Comparison of ENCODE assay signal across 27 mouse cellular contexts in the genomic region with DNA sequence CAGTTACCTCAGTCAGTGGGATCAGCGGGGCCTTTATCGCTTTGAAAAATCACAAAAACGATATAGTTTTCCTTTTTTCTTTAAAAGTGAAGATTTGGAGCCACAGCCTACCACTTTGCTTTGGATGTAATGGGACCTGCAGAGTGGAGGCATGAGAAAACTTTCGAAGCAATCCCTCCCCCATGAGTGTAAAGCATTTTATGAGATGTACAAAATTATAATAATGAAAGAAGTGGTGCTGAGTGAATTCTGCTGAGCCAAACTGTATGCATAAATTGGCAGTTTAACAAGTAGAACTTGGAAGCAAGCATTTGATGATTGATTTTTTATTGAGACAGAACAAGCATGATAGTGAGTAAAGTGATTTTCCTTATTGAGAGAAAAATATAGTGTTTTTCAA.
"Had no signal": no experiment of that assay in that cellular context is flagged by ENCODE, and none has a peak within 500 bp of the region (broad histone marks: within the 10 kb centered on the region; RNA-seq: fewer than 3 reads in every experiment).

No protein-coding gene starts in this region.

- H3K9ac ChIP-seq: heart, embryonic 13.5 days; heart, embryonic 15.5 days; hindbrain, embryonic 12.5 days; hindbrain, embryonic 15.5 days; kidney, embryonic 15.5 days; limb, embryonic 13.5 days; limb, embryonic 15.5 days; liver, embryonic 12.5 days; liver, embryonic 14.5 days had no signal

- H3K9me3 ChIP-seq: heart, embryonic 13.5 days; heart, embryonic 15.5 days; hindbrain, embryonic 12.5 days; hindbrain, embryonic 15.5 days; kidney, embryonic 15.5 days; limb, embryonic 13.5 days; limb, embryonic 15.5 days; liver, embryonic 12.5 days had no signal

- H3K4me2 ChIP-seq: heart, embryonic 11.5 days; heart, embryonic 13.5 days; heart, embryonic 15.5 days; hindbrain, embryonic 12.5 days; hindbrain, embryonic 15.5 days; kidney, embryonic 15.5 days; limb, embryonic 13.5 days; limb, embryonic 15.5 days; liver, embryonic 12.5 days had no signal

- ATAC-seq: hindbrain, postnatal 0 days; intestine, embryonic 16.5 days; liver, embryonic 12.5 days had no signal

- DNase-seq: gastrocnemius, postnatal 14 days; gastrocnemius, postnatal 36 days; heart, adult 11 months; heart, adult 2 months; heart, postnatal 14 days; heart, postnatal 36 days; kidney, adult 11 months; kidney, adult 2 months; kidney, adult 9 months; kidney, postnatal 14 days; kidney, postnatal 36 days; layer of hippocampus, adult 9-11 months; layer of hippocampus, postnatal 36 days; left cerebral cortex, postnatal 4 days had no signal

- H3K27me3 ChIP-seq: heart, embryonic 13.5 days; heart, embryonic 15.5 days; hindbrain, embryonic 12.5 days; hindbrain, embryonic 15.5 days; kidney, embryonic 15.5 days; limb, embryonic 13.5 days; limb, embryonic 15.5 days; liver, embryonic 12.5 days had no signal

- H3K4me3 ChIP-seq: heart, adult 2 months; heart, embryonic 13.5 days; heart, embryonic 15.5 days; hindbrain, embryonic 12.5 days; hindbrain, embryonic 15.5 days; kidney, embryonic 15.5 days; limb, embryonic 13.5 days; limb, embryonic 15.5 days; liver, embryonic 12.5 days had no signal

- H3K27ac ChIP-seq: heart, adult 2 months; heart, embryonic 13.5 days; heart, embryonic 15.5 days; hindbrain, embryonic 12.5 days; hindbrain, embryonic 15.5 days; hindbrain, postnatal 0 days; kidney, embryonic 15.5 days; kidney, postnatal 0 days; limb, embryonic 13.5 days; limb, embryonic 15.5 days; liver, embryonic 12.5 days; liver, embryonic 14.5 days had no signal

- H3K36me3 ChIP-seq: heart, embryonic 13.5 days; heart, embryonic 15.5 days; hindbrain, embryonic 12.5 days; hindbrain, embryonic 15.5 days; kidney, embryonic 15.5 days; limb, embryonic 13.5 days; limb, embryonic 15.5 days; liver, embryonic 12.5 days had no signal

- H3K4me1 ChIP-seq: heart, embryonic 13.5 days; heart, embryonic 15.5 days; hindbrain, embryonic 12.5 days; hindbrain, embryonic 15.5 days; kidney, embryonic 15.5 days; limb, embryonic 13.5 days; limb, embryonic 15.5 days; liver, embryonic 12.5 days had no signal
